Mouse (Mus musculus) kidney, adult 11 months (tissue): ENCODE results near the gene Fam20c.

Experiments used
- DNase-seq: peaks from one replicate; pipeline ENCODE4 v3.0.0; 2022

Gene Fam20c

GRCm38 (mm10) chr5:138820717-138821332 is 66.5 kb downstream of the Fam20c start:
- no peak for DNase-seq

GRCm38 (mm10) chr5:138825090-138825489 is 70.8 kb downstream of the Fam20c start:
- no peak for DNase-seq

- no peak for DNase-seq
These were observed 79.1 kb downstream of the Fam20c start for GRCm38 (mm10) chr5:138833406-138833805.

- no peak for DNase-seq
These were observed 80.6 kb downstream of the Fam20c start for GRCm38 (mm10) chr5:138834910-138835309.

GRCm38 (mm10) chr5:138840981-138841380 is 86.7 kb downstream of the Fam20c start:
- DNase-seq = peak; percentile 18

- DNase-seq = no peak
These were observed 89.0 kb downstream of the Fam20c start for GRCm38 (mm10) chr5:138843168-138843824.

GRCm38 (mm10) chr5:138846506-138846905 is 92.2 kb downstream of the Fam20c start:
- DNase-seq = peak; percentile 83

GRCm38 (mm10) chr5:138848102-138848501 is 93.8 kb downstream of the Fam20c start:
- DNase-seq = peak; percentile 90

- DNase-seq = no peak
These were observed 95.6 kb downstream of the Fam20c start for GRCm38 (mm10) chr5:138849682-138850461.

GRCm38 (mm10) chr5:138850462-138850844 is 96.1 kb downstream of the Fam20c start:
- no peak for DNase-seq

- no peak for DNase-seq
These were observed 97.0 kb downstream of the Fam20c start for GRCm38 (mm10) chr5:138851296-138851780.

- DNase-seq = no peak
These were observed 97.8 kb downstream of the Fam20c start for GRCm38 (mm10) chr5:138852151-138852550.

GRCm38 (mm10) chr5:138853349-138853748 is 99.0 kb downstream of the Fam20c start:
- DNase-seq = no peak

- DNase-seq = peak; percentile 85
These were observed 102.8 kb downstream of the Fam20c start for GRCm38 (mm10) chr5:138857010-138857617.

- peak; percentile 19 for DNase-seq
These were observed 103.5 kb downstream of the Fam20c start for GRCm38 (mm10) chr5:138857811-138858251.
